Mouse (Mus musculus): ENCODE results near the gene Pigk.

Gene Pigk

GRCm38 (mm10) chr3:153006893-153007292 lies 293.0 kb downstream of the Pigk start:
- no peak for DNase-seq

- no peak for DNase-seq
Measured at GRCm38 (mm10) chr3:153016355-153016754, 302.5 kb downstream of the Pigk start.

GRCm38 (mm10) chr3:153018051-153018450 lies 304.2 kb downstream of the Pigk start:
- no peak for DNase-seq

GRCm38 (mm10) chr3:153024016-153024415 lies 310.1 kb downstream of the Pigk start:
- DNase-seq, result no peak

All from right cerebral cortex, adult 18-20 months (tissue).